In genomic region chr13:23424052-23424380, GRCm38 (mm10) we compare ENCODE assay signal across 8 mouse cellular contexts. TPM values are rescaled to one million over a fixed set of nuclear protein-coding genes. Genes with fewer than 3 reads are reported as not detected.
DNase-seq lines count a peak whose midpoint lies in the region; ATAC-seq and TF ChIP-seq lines count a peak whose summit lies in the region.

No protein-coding gene starts in this region.

- TF ChIP-seq POLR2A in small intestine, adult 2 months (IDR thresholded peaks at IDR 0.05; ENCODE audit: low read depth, low read length), result no peak

- peaks cover 25% of the 10 kb centered on the region for H3K36me3 ChIP-seq in lung, embryonic 16.5 days (ENCODE audit: control insufficient read depth, insufficient read depth, low read length)
- H3K36me3 ChIP-seq in limb, embryonic 13.5 days, result peaks cover 33% of the 10 kb centered on the region
- peaks cover 13% of the 10 kb centered on the region for H3K36me3 ChIP-seq in small intestine, adult 2 months (ENCODE audit: control insufficient read depth, insufficient read depth, low read length)

- ATAC-seq in lung, embryonic 16.5 days (ENCODE audit: low read depth), result no peak
- ATAC-seq in erythroblast, adult 5-6 weeks (replicated peaks; ENCODE audit: low FRiP score, poor library complexity, severe bottlenecking), result peak; percentile 11; the same call in 1 of the 2 replicates
- peak; percentile 79; the same call in 1 of the 2 replicates for ATAC-seq in limb, embryonic 13.5 days (ENCODE audit: low FRiP score, low read depth)

- peak overlapping the region; percentile 85 for H3K4me3 ChIP-seq in lung, embryonic 16.5 days (ENCODE audit: low read length)
- H3K4me3 ChIP-seq in limb, embryonic 13.5 days, result peak overlapping the region; percentile 94
- peak overlapping the region; percentile 88 for H3K4me3 ChIP-seq in small intestine, adult 2 months (ENCODE audit: low read depth, low read length)

- no peak for DNase-seq in lung, postnatal 14 days
- no peak for DNase-seq in urinary bladder, adult 2 months (ENCODE audit: low spot score)
- DNase-seq in spleen, postnatal 36 days (ENCODE audit: low spot score in 2 of 2), result no peak
- no peak for DNase-seq in urinary bladder, postnatal 14 days (ENCODE audit: low spot score)

- H3K4me1 ChIP-seq in lung, embryonic 16.5 days (replicated peaks; ENCODE audit: control insufficient read depth, insufficient read depth, low read length), result peaks cover 11% of the 10 kb centered on the region
- peaks cover 10% of the 10 kb centered on the region for H3K4me1 ChIP-seq in limb, embryonic 13.5 days
- H3K4me1 ChIP-seq in small intestine, adult 2 months (ENCODE audit: control insufficient read depth, insufficient read depth, insufficient read length, low read length), result peaks cover 3% of the 10 kb centered on the region; the same call in 1 of the 2 replicates

- no peak for TF ChIP-seq CTCF in small intestine, adult 2 months (IDR thresholded peaks at IDR 0.05; ENCODE audit: extremely low read depth, insufficient read length, insufficient replicate concordance, low read depth, low read length)

- WGBS in lung, embryonic 16.5 days, result 0% methylated on average over 7 of the region's 7 CpGs
- under 1% methylated on average over 7 of the region's 7 CpGs for WGBS in limb, embryonic 13.5 days
- 0% methylated on average over 7 of the region's 7 CpGs for WGBS in small intestine, adult 2 months

- H3K4me2 ChIP-seq in lung, embryonic 16.5 days (ENCODE audit: low read depth, low read length), result peak overlapping the region; percentile 57
- H3K4me2 ChIP-seq in limb, embryonic 13.5 days (replicated peaks), result peak overlapping the region; percentile 76

- peak overlapping the region; percentile 56 for H3K27ac ChIP-seq in lung, embryonic 16.5 days (ENCODE audit: low read length)
- peak overlapping the region; percentile 67; the same call in 1 of the 2 replicates for H3K27ac ChIP-seq in limb, embryonic 13.5 days
- peak overlapping the region; percentile 75 for H3K27ac ChIP-seq in small intestine, adult 2 months (ENCODE audit: insufficient read depth, low read depth, low read length)

- peak overlapping the region; percentile 62 for H3K9ac ChIP-seq in lung, embryonic 16.5 days (ENCODE audit: low read length)
- peak overlapping the region; percentile 67 for H3K9ac ChIP-seq in limb, embryonic 13.5 days

- no peaks in the 10 kb centered on the region for H3K9me3 ChIP-seq in lung, embryonic 16.5 days (ENCODE audit: control insufficient read depth, low read length)
- H3K9me3 ChIP-seq in limb, embryonic 13.5 days, result no peaks in the 10 kb centered on the region

- H3K27me3 ChIP-seq in lung, embryonic 16.5 days (ENCODE audit: control insufficient read depth, insufficient read depth, low read depth, low read length), result no peaks in the 10 kb centered on the region
- no peaks in the 10 kb centered on the region for H3K27me3 ChIP-seq in limb, embryonic 13.5 days
- no peaks in the 10 kb centered on the region for H3K27me3 ChIP-seq in small intestine, adult 2 months (ENCODE audit: control insufficient read depth, insufficient read depth, low read length)

RNA-seq across cellular contexts. Expression of gene Abt1, which starts 0.3 kb away (rescaled TPM):
- 11.8 and 12.3 TPM in 2 replicates for polyA plus RNA-seq in lung, embryonic 16.5 days (2015; fragmentation: Nextera tagmentation; extraction: Ambion mirVana)
- 1.7 and 1.9 TPM in 2 replicates for total RNA-seq in erythroblast, adult 5-6 weeks (2015; ENCODE audit: low replicate concordance)
- 1.4 and 1.7 TPM in 2 replicates for total RNA-seq in erythroblast, adult 5-6 weeks (2017; ENCODE audit: low replicate concordance)
- 13.4 and 14.8 TPM in 2 replicates for polyA plus RNA-seq in limb, embryonic 13.5 days (2015; fragmentation: Nextera tagmentation; extraction: Ambion mirVana)
- 0.95 and 1.2 TPM in 2 replicates for polyA plus RNA-seq in small intestine, adult 2 months (2012; rRNA removed)
- 7.9 TPM in 2 replicates for polyA plus RNA-seq in urinary bladder, adult 2 months (2012; rRNA removed)

RNA-seq across cellular contexts. Expression of gene Btn1a1, which starts 41.7 kb away (rescaled TPM):
- 0.06 and 0.10 TPM in 2 replicates for polyA plus RNA-seq in lung, embryonic 16.5 days (2015; fragmentation: Nextera tagmentation; extraction: Ambion mirVana)
- total RNA-seq in erythroblast, adult 5-6 weeks (2015; ENCODE audit: low replicate concordance), result 4.2 and 4.4 TPM in 2 replicates
- 6.5 and 15.5 TPM in 2 replicates for total RNA-seq in erythroblast, adult 5-6 weeks (2017; ENCODE audit: low replicate concordance)
- polyA plus RNA-seq in limb, embryonic 13.5 days (2015; fragmentation: Nextera tagmentation; extraction: Ambion mirVana), result 0.19 and 0.45 TPM in 2 replicates
- polyA plus RNA-seq in small intestine, adult 2 months (2012; rRNA removed), result 0.05 TPM in 1 of 2 replicates, not detected in the other
- polyA plus RNA-seq in urinary bladder, adult 2 months (2012; rRNA removed), result not detected in 2 replicates

RNA-seq across cellular contexts. Expression of gene Zfp322a, which starts 55.0 kb away (rescaled TPM):
- 56.0 and 56.3 TPM in 2 replicates for polyA plus RNA-seq in lung, embryonic 16.5 days (2015; fragmentation: Nextera tagmentation; extraction: Ambion mirVana)
- total RNA-seq in erythroblast, adult 5-6 weeks (2015; ENCODE audit: low replicate concordance), result 10.4 and 10.8 TPM in 2 replicates
- total RNA-seq in erythroblast, adult 5-6 weeks (2017; ENCODE audit: low replicate concordance), result 10.9 and 11.2 TPM in 2 replicates
- polyA plus RNA-seq in limb, embryonic 13.5 days (2015; fragmentation: Nextera tagmentation; extraction: Ambion mirVana), result 65.0 and 70.3 TPM in 2 replicates
- 0.15 and 0.20 TPM in 2 replicates for polyA plus RNA-seq in small intestine, adult 2 months (2012; rRNA removed)
- polyA plus RNA-seq in urinary bladder, adult 2 months (2012; rRNA removed), result 12.7 and 15.8 TPM in 2 replicates

Comparison
In these comparisons a context has a peak if more than half of its experiments do, and no peak if none do; other contexts are left out.
1. RNA of gene Zfp322a, which starts 55.0 kb away (polyA plus RNA-seq): 65.0 to 70.3 TPM in limb, embryonic 13.5 days, 56.0 to 56.3 TPM in lung, embryonic 16.5 days and 12.7 to 15.8 TPM in urinary bladder, adult 2 months; 0.15 to 0.20 TPM in small intestine, adult 2 months; every median in the first group is over 10 times any median in the second.
2. Peak in every context shown above with its lines, with median percentiles within 50 percentile points of each other: H3K27ac ChIP-seq and H3K4me3 ChIP-seq.